Mouse (Mus musculus): Measurements from ENCODE around the gene Glmp. TPM values are rescaled to one million over a fixed set of nuclear protein-coding genes. Genes with fewer than 3 reads are reported as not detected.
A peak's percentile ranks its signal among the peaks of the same experiment; 100 is the strongest.

Gene Glmp
- polyA plus RNA-seq, 1 experiment from 2014 or later: 87.2 TPM

DNA sequence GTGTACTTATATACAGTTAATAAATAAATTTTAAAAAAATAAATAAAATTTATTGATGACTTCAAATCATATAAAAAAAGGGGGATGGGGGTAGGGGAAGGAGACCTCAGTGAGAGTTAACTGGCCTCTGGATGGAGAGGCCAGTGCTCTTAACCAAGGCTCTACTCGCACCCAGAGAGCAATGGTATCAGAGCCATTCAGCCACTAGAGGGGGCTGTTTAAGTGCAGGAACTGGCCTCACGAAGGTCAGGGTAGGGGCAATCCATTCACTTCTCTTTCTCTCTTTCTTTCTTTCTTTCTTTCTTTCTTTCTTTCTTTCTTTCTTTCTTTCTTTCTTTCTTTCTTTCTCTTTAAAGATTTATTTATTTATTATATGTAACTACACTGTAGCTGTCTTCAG lies 6.5 kb downstream of the Glmp start:
- ATAC-seq (replicated peaks; ENCODE audit: low FRiP score): no peak
- no peaks in the 10 kb centered on the region for H3K4me1 ChIP-seq (replicated peaks; ENCODE audit: control insufficient read depth, insufficient read depth, low read length)
- H3K9me3 ChIP-seq (ENCODE audit: control insufficient read depth, low read length): no peaks in the 10 kb centered on the region
- no peaks in the 10 kb centered on the region for H3K36me3 ChIP-seq (ENCODE audit: control insufficient read depth, insufficient read depth, low read length)
- no peak overlapping the region for H3K4me3 ChIP-seq (ENCODE audit: low read depth, low read length)
- WGBS: 12% methylated on average over 2 of the region's 2 CpGs
- no peak for DNase-seq (ENCODE audit: low spot score)
- no peak overlapping the region for H3K27ac ChIP-seq (ENCODE audit: low read depth, low read length)
- no peaks in the 10 kb centered on the region for H3K27me3 ChIP-seq (ENCODE audit: control insufficient read depth, insufficient read depth, low read length)
- no peak overlapping the region for H3K4me2 ChIP-seq (ENCODE audit: low read depth, low read length, severe bottlenecking)
- no peak overlapping the region for H3K9ac ChIP-seq (ENCODE audit: low read length)

- H3K4me3 ChIP-seq (ENCODE audit: low read depth, low read length): no peak overlapping the region
- H3K4me1 ChIP-seq (replicated peaks; ENCODE audit: control insufficient read depth, insufficient read depth, low read length): no peaks in the 10 kb centered on the region; the same call in 1 of the 2 replicates
- DNase-seq (ENCODE audit: low spot score) (no peak), ATAC-seq (replicated peaks; ENCODE audit: low FRiP score) (no peak)
- no peaks in the 10 kb centered on the region for H3K36me3 ChIP-seq (ENCODE audit: control insufficient read depth, insufficient read depth, low read length)
- WGBS: 60% methylated on average over 12 of the region's 12 CpGs
- H3K27me3 ChIP-seq (ENCODE audit: control insufficient read depth, insufficient read depth, low read length): no peaks in the 10 kb centered on the region
- no peaks in the 10 kb centered on the region for H3K9me3 ChIP-seq (ENCODE audit: control insufficient read depth, low read length)
- no peak overlapping the region for H3K27ac ChIP-seq (ENCODE audit: low read depth, low read length)
- H3K4me2 ChIP-seq (ENCODE audit: low read depth, low read length, severe bottlenecking): no peak overlapping the region
- no peak overlapping the region for H3K9ac ChIP-seq (ENCODE audit: low read length)
These were observed 9.3 kb downstream of the Glmp start for GRCm38 (mm10) chr3:88334029-88334658.

- H3K36me3 ChIP-seq (ENCODE audit: control insufficient read depth, insufficient read depth, low read length): no peaks in the 10 kb centered on the region
- DNase-seq (ENCODE audit: low spot score) (no peak), ATAC-seq (replicated peaks; ENCODE audit: low FRiP score) (no peak)
- H3K9ac ChIP-seq (ENCODE audit: low read length): peak overlapping the region; percentile 96
- WGBS: 46% methylated on average over 3 of the region's 3 CpGs
- peak overlapping the region; percentile 58 for H3K4me2 ChIP-seq (ENCODE audit: low read depth, low read length, severe bottlenecking)
- H3K4me1 ChIP-seq (replicated peaks; ENCODE audit: control insufficient read depth, insufficient read depth, low read length): no peaks in the 10 kb centered on the region; the same call in 1 of the 2 replicates
- H3K9me3 ChIP-seq (ENCODE audit: control insufficient read depth, low read length): no peaks in the 10 kb centered on the region
- peak overlapping the region; percentile 87 for H3K4me3 ChIP-seq (ENCODE audit: low read depth, low read length)
- no peak overlapping the region for H3K27ac ChIP-seq (ENCODE audit: low read depth, low read length)
- H3K27me3 ChIP-seq (ENCODE audit: control insufficient read depth, insufficient read depth, low read length): no peaks in the 10 kb centered on the region
These were observed 10.1 kb downstream of the Glmp start for GRCm38 (mm10) chr3:88334902-88335435.

- H3K4me2 ChIP-seq (ENCODE audit: low read depth, low read length, severe bottlenecking): peak overlapping the region; percentile 58
- peak overlapping the region; percentile 96 for H3K9ac ChIP-seq (ENCODE audit: low read length)
- H3K9me3 ChIP-seq (ENCODE audit: control insufficient read depth, low read length): no peaks in the 10 kb centered on the region
- H3K27ac ChIP-seq (ENCODE audit: low read depth, low read length): peak overlapping the region; percentile 88
- H3K36me3 ChIP-seq (ENCODE audit: control insufficient read depth, insufficient read depth, low read length): no peaks in the 10 kb centered on the region
- no peak for DNase-seq (ENCODE audit: low spot score)
- ATAC-seq (replicated peaks; ENCODE audit: low FRiP score): peak; percentile 47
- H3K4me1 ChIP-seq (replicated peaks; ENCODE audit: control insufficient read depth, insufficient read depth, low read length): no peaks in the 10 kb centered on the region; the same call in 1 of the 2 replicates
- no peaks in the 10 kb centered on the region for H3K27me3 ChIP-seq (ENCODE audit: control insufficient read depth, insufficient read depth, low read length)
- H3K4me3 ChIP-seq (ENCODE audit: low read depth, low read length): peak overlapping the region; percentile 87
- WGBS: 1% methylated on average over 27 of the region's 27 CpGs
These were observed 10.7 kb downstream of the Glmp start for GRCm38 (mm10) chr3:88335436-88336053.

DNA sequence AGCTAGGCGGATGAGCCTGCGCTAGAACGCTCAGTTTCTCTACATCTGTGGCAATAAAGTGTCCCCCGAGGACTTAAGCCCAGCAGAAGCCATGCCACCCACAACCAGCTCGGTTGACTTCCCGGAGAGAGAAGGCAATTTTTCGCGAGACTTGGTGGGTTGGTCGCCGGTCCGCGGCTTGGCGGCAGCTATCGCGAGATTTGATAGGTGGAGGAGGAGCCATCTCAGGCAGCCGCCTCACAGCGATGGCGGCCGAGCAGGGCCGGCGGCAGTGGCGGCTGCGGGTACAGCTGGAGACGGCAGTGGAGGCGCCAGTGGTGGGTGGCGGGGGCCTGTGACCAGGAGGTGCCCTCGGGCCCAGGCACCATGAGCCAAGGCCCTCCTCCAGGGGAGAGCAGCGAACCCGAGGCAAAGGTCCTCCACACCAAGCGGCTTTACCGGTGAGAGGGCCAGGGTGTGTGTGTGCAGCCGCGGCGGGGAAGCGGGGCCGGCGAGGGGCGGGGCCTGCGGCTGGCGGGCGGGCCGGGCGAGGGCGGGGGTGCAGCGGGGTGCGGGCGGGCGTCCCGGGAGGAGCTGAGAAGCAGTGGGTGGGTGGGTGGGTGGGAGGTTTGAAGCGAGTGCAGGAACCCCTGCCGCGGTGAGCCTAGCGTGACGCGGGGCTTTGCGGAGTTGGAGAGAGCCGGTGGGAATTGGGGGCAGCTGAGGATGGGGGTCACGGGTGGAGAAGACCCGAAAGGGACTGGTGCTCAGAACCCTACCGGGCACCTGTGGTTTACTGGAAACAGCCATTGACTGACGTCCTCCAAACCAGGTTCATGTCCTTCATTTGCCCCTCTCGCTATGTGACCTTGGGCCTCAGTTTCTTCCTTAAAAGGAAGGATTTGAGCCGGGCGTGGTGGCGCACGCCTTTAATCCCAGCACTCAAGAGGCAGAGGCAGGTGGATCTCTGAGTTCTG lies 11.5 kb downstream of the Glmp start, which contains the start of the genes Tmem79 and Smg5:
Gene Tmem79, minus strand, starts transcription at position 91 of the 956 bp plus-strand sequence.
Gene Smg5, plus strand, starts transcription at position 203 of the 956 bp plus-strand sequence.
- Histone ChIP-seq H3K4me2 (ENCODE audit: low read depth, low read length, severe bottlenecking) (peak within 1 kb of the TSS; percentile 58), H3K27ac (ENCODE audit: low read depth, low read length) (peak within 1 kb of the TSS; percentile 88), H3K27me3 (ENCODE audit: control insufficient read depth, insufficient read depth, low read length) (no peaks in the 10 kb centered on the region), H3K9ac (ENCODE audit: low read length) (peak within 1 kb of the TSS; percentile 96), H3K36me3 (ENCODE audit: control insufficient read depth, insufficient read depth, low read length) (no peaks in the 10 kb centered on the region), H3K4me1 (replicated peaks; ENCODE audit: control insufficient read depth, insufficient read depth, low read length) (no peaks in the 10 kb centered on the region; the same call in 1 of the 2 replicates), H3K9me3 (ENCODE audit: control insufficient read depth, low read length) (no peaks in the 10 kb centered on the region), H3K4me3 (ENCODE audit: low read depth, low read length) (peak within 1 kb of the TSS; percentile 87)
- DNase-seq (ENCODE audit: low spot score) (peak; percentile 97), ATAC-seq (replicated peaks; ENCODE audit: low FRiP score) (peak; percentile 93)
- whole genome bisulfite sequencing: 3% methylated on average over 60 of the region's 66 CpGs

GRCm38 (mm10) chr3:88337367-88338020 lies 12.7 kb downstream of the Glmp start:
- Histone ChIP-seq H3K36me3 (ENCODE audit: control insufficient read depth, insufficient read depth, low read length) (no peaks in the 10 kb centered on the region; the same call in 1 of the 2 replicates), H3K27me3 (ENCODE audit: control insufficient read depth, insufficient read depth, low read length) (no peaks in the 10 kb centered on the region), H3K4me3 (ENCODE audit: low read depth, low read length) (0 out of 2 replicates have a peak overlapping the region, but pooled peaks have one; percentile 6), H3K4me2 (ENCODE audit: low read depth, low read length, severe bottlenecking) (peak overlapping the region; percentile 58; the same call in 1 of the 2 replicates), H3K4me1 (replicated peaks; ENCODE audit: control insufficient read depth, insufficient read depth, low read length) (no peaks in the 10 kb centered on the region; the same call in 1 of the 2 replicates), H3K9me3 (ENCODE audit: control insufficient read depth, low read length) (no peaks in the 10 kb centered on the region), H3K27ac (ENCODE audit: low read depth, low read length) (no peak overlapping the region), H3K9ac (ENCODE audit: low read length) (no peak overlapping the region)
- ATAC-seq (replicated peaks; ENCODE audit: low FRiP score) (no peak), DNase-seq (ENCODE audit: low spot score) (peak; percentile 47)
- 93% methylated on average over 11 of the region's 11 CpGs for WGBS

DNA sequence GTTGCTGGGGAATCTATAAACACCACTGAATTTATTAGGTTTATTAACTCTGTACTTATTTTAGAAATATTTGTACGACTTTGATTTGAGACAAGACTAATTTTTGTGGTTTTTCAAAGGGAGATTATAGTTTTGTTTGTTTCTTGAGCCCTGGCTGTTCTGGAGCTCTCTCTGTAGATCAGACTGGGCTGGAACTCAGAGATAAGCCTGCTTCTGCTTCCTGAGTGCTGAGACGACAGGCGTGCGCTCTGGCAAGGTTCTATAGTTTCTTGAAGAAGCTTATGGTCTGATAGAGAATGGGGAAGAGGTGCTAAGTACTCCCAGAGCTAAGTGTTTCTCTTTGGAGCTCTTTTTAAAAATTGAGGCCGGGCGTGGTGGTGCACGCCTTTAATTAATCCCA lies 13.5 kb downstream of the Glmp start:
- H3K4me3 ChIP-seq (ENCODE audit: low read depth, low read length): no peak overlapping the region
- H3K4me1 ChIP-seq (replicated peaks; ENCODE audit: control insufficient read depth, insufficient read depth, low read length): no peaks in the 10 kb centered on the region; the same call in 1 of the 2 replicates
- no peaks in the 10 kb centered on the region for H3K9me3 ChIP-seq (ENCODE audit: control insufficient read depth, low read length)
- WGBS: 90% methylated on average over 7 of the region's 7 CpGs
- DNase-seq (ENCODE audit: low spot score): peak; percentile 39
- no peak for ATAC-seq (replicated peaks; ENCODE audit: low FRiP score)
- H3K27me3 ChIP-seq (ENCODE audit: control insufficient read depth, insufficient read depth, low read length): no peaks in the 10 kb centered on the region
- no peak overlapping the region for H3K27ac ChIP-seq (ENCODE audit: low read depth, low read length)
- H3K36me3 ChIP-seq (ENCODE audit: control insufficient read depth, insufficient read depth, low read length): peaks cover 6% of the 10 kb centered on the region; the same call in 1 of the 2 replicates
- no peak overlapping the region for H3K9ac ChIP-seq (ENCODE audit: low read length)
- H3K4me2 ChIP-seq (ENCODE audit: low read depth, low read length, severe bottlenecking): no peak overlapping the region
